Mouse (Mus musculus) frontal cortex, postnatal 14 days (tissue): Measurements from ENCODE around the gene Socs7.

Experiments
- DNase-seq, 2 experiments: peaks; one replicate each; pipeline ENCODE4 v3.0.0; 2022; ENCODE audit warnings: low spot score in 2 of 2

Gene Socs7

GRCm38 (mm10) chr11:97442891-97443675, 80.7 kb downstream of the Socs7 start:
- no peak for DNase-seq

- DNase-seq = no peak
Observed at GRCm38 (mm10) chr11:97445596-97445995, 83.2 kb downstream of the Socs7 start.

GRCm38 (mm10) chr11:97445999-97446511, 83.7 kb downstream of the Socs7 start:
- DNase-seq = no peak

GRCm38 (mm10) chr11:97447979-97448378, 85.6 kb downstream of the Socs7 start:
- no peak for DNase-seq
